Mouse (Mus musculus): ENCODE measurements around the gene Keap1. TPM values are rescaled to one million over a fixed set of nuclear protein-coding genes. Genes with fewer than 3 reads are reported as not detected.

Gene Keap1
- polyA plus RNA-seq, 1 experiment from 2014 or later, result 40.8 TPM

DNA sequence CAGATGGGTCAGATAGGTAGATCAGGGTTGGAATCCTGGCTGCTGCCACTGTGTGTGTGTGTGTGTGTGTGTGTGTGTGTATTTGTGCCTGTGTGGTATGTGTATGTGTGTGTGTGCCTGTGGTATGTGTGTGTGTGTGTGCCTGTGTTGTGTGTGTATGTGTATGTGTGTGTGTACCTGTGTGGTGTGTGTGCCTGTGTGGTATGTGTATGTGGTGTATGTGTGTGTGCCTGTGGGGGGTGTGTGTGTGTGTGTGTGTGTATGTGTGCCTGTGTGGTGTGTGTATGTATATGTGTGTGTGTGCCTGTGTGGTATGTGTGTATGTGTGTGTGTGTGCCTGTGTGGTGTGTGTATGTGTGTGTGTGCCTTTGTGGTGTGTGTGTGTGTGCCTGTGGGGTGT is 15.5 kb upstream of the Keap1 start:
- DNase-seq (ENCODE audit: low spot score) (no peak), ATAC-seq (ENCODE audit: low FRiP score, low TSS enrichment) (no peak)
- Histone ChIP-seq H3K9ac (ENCODE audit: low read length) (no peak overlapping the region), H3K4me3 (ENCODE audit: low read depth, low read length) (no peak overlapping the region), H3K27ac (replicated peaks) (no peak overlapping the region), H3K36me3 (ENCODE audit: control insufficient read depth, insufficient read depth, low read length) (no peaks in the 10 kb centered on the region), H3K4me1 (replicated peaks; ENCODE audit: control insufficient read depth, insufficient read depth) (no peaks in the 10 kb centered on the region), H3K27me3 (ENCODE audit: control insufficient read depth, insufficient read depth, low read length) (no peaks in the 10 kb centered on the region), H3K4me2 (replicated peaks; ENCODE audit: low read depth) (no peak overlapping the region), H3K9me3 (ENCODE audit: control insufficient read depth, low read length) (no peaks in the 10 kb centered on the region)
- TF ChIP-seq EP300 (optimal IDR thresholded peaks at IDR 0.05), result no peak
- no peak for TF ChIP-seq CTCF (IDR thresholded peaks at IDR 0.05; ENCODE audit: low read depth)

DNA sequence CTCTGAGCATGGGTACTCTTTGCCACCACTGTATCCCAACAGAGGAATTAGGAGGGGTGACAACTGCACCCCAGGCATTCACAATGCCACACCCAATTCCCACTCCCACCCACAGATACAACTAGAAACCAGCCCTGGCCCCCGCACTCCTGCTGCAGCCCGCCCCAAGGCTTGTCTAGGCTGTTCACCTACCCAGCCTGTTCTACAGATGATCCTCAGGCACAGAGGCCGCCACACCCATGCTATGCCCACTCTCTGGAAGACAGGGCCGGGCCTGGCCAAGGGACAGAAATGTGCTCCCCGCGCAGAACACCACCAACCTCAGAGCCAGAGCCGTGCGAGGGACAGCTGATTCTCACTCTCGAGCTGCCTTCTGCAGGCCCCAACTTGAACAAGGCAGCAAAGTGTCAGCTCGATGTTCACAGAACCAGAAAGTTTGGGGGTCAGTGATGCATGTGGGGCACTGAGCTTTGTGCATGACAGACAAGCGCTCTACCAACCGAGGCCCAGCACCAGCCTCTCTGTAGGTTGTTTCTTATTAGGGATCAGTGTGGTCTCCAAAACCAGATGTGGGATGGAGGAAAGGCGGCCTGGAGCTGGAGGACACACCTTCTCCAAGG is 12.1 kb upstream of the Keap1 start:
- Histone ChIP-seq H3K4me3 (ENCODE audit: low read depth, low read length) (no peak overlapping the region), H3K9me3 (ENCODE audit: control insufficient read depth, low read length) (no peaks in the 10 kb centered on the region), H3K4me1 (replicated peaks; ENCODE audit: control insufficient read depth, insufficient read depth) (no peaks in the 10 kb centered on the region), H3K27me3 (ENCODE audit: control insufficient read depth, insufficient read depth, low read length) (peaks cover 3% of the 10 kb centered on the region; the same call in 1 of the 2 replicates), H3K27ac (replicated peaks) (peak overlapping the region; percentile 74), H3K9ac (ENCODE audit: low read length) (no peak overlapping the region), H3K36me3 (ENCODE audit: control insufficient read depth, insufficient read depth, low read length) (no peaks in the 10 kb centered on the region), H3K4me2 (replicated peaks; ENCODE audit: low read depth) (no peak overlapping the region)
- ATAC-seq (ENCODE audit: low FRiP score, low TSS enrichment), result peak; percentile 40; the same call in 1 of the 2 replicates
- TF ChIP-seq CTCF (IDR thresholded peaks at IDR 0.05; ENCODE audit: low read depth) (no peak), EP300 (optimal IDR thresholded peaks at IDR 0.05) (no peak)
- no peak for DNase-seq (ENCODE audit: low spot score)
- WGBS, result 37% methylated on average over 13 of the region's 13 CpGs

DNA sequence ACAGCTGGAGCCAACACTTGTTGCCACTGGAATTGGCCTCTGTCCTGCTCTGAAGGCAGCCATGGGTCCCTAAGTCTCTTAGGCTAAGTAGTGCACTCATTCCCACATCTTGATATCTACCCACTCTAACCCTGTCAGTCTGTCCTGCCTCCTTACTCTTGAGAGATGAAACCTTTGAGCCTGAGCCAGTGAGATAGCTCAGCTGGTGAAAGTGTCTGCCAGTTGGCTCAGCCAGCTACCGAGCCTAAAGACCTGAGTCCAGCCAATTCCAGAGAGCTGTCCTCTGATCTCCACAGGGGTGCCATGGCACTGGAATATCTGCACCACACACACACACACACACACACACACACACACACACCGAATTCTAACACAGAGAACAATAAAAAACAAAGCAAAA is 11.3 kb upstream of the Keap1 start:
- H3K27me3 ChIP-seq (ENCODE audit: control insufficient read depth, insufficient read depth, low read length), result peaks cover 3% of the 10 kb centered on the region; the same call in 1 of the 2 replicates
- ATAC-seq (ENCODE audit: low FRiP score, low TSS enrichment), result no peak
- WGBS, result 32% methylated on average over 2 of the region's 2 CpGs

DNA sequence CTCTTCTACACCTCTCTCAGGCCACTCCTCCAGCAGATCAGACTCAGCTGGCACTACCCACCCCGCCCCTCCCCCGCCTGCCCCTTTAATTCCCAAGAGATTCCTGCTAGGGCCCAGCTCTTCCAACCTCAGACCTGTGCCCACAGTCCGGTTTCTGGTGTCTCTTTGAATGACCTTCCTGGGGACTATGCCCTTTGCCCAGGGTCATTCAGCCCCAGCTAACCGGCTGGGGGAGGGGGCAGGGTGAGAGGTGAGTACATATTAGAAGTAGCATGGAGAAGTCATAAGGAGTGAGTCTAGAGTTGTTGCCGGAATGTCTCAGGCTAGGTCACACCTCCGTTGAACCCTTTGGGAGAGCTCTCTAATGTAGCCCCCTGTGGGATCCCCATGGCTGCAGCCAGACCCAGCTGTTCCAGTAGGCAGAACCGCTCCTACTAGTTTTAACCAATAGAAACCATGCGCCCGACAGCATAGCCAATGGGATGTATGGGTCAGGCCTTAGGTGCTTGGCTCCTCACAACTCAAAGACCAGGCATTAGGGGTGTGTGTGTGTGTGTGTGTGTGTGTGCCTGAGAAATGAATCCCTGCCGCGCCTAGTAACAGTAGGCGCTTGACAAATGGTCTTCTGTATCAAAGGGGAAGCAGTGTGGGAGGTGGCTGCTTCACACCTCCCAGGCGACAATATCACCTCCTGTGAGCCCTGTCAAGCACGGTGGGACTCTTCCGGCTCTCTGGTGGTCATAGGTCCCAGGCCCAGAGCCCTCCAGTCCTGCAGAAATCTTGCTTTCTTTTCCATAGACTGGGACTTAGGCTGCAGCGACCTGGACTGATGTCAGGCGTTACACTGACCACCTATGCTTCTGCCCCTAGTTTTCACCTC is 10.7 kb upstream of the Keap1 start:
- no peaks in the 10 kb centered on the region for H3K36me3 ChIP-seq (ENCODE audit: control insufficient read depth, insufficient read depth, low read length)
- 24% methylated on average over 17 of the region's 17 CpGs for WGBS

More for the DNA sequence above, 11.3 kb upstream of the Keap1 start:
- Histone ChIP-seq H3K4me1 (replicated peaks; ENCODE audit: control insufficient read depth, insufficient read depth) (no peaks in the 10 kb centered on the region), H3K9me3 (ENCODE audit: control insufficient read depth, low read length) (no peaks in the 10 kb centered on the region), H3K4me2 (replicated peaks; ENCODE audit: low read depth) (no peak overlapping the region), H3K27ac (replicated peaks) (peak overlapping the region; percentile 74), H3K4me3 (ENCODE audit: low read depth, low read length) (no peak overlapping the region), H3K9ac (ENCODE audit: low read length) (no peak overlapping the region), H3K36me3 (ENCODE audit: control insufficient read depth, insufficient read depth, low read length) (no peaks in the 10 kb centered on the region)
- DNase-seq (ENCODE audit: low spot score), result no peak
- TF ChIP-seq EP300 (optimal IDR thresholded peaks at IDR 0.05), result no peak
- no peak for TF ChIP-seq CTCF (IDR thresholded peaks at IDR 0.05; ENCODE audit: low read depth)

DNA sequence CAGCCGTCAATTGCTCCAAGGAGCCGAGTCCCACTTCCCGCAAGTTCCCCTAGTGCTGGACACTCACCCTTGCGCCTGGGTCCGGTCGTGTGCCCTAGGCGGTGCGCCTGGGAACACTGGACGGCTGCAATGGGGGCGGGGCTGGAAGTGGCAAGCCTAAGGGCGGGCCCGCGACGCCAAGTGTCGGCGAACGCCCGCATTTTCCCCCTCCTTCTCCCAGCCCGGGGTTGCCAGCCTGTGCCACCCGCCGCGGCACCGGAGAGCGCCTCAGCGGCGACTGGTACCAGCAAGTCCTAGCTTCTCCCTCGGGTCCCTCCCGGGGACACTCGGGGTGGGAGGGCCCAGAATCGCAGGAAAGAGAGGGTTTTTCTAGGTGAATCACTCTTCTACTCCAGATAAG is 9.2 kb upstream of the Keap1 start, which contains the start of gene S1pr5:
TSS of gene S1pr5 (minus strand) at position 118 of the 400 bp plus-strand sequence.
- Histone ChIP-seq H3K4me3 (ENCODE audit: low read depth, low read length) (peak within 1 kb of the TSS; percentile 29), H3K4me2 (replicated peaks; ENCODE audit: low read depth) (peak within 1 kb of the TSS; percentile 56), H3K4me1 (replicated peaks; ENCODE audit: control insufficient read depth, insufficient read depth) (no peaks in the 10 kb centered on the region; the same call in 1 of the 2 replicates), H3K9me3 (ENCODE audit: control insufficient read depth, low read length) (no peaks in the 10 kb centered on the region), H3K27me3 (ENCODE audit: control insufficient read depth, insufficient read depth, low read length) (peaks cover 5% of the 10 kb centered on the region), H3K36me3 (ENCODE audit: control insufficient read depth, insufficient read depth, low read length) (no peaks in the 10 kb centered on the region), H3K9ac (ENCODE audit: low read length) (peak within 1 kb of the TSS; percentile 51), H3K27ac (replicated peaks) (peak within 1 kb of the TSS; percentile 76)
- DNase-seq (ENCODE audit: low spot score) (peak; percentile 77), ATAC-seq (ENCODE audit: low FRiP score, low TSS enrichment) (peak; percentile 43; the same call in 1 of the 2 replicates)
- TF ChIP-seq CTCF (IDR thresholded peaks at IDR 0.05; ENCODE audit: low read depth) (no peak), EP300 (optimal IDR thresholded peaks at IDR 0.05) (no peak)
- WGBS, result 2% methylated on average over 30 of the region's 30 CpGs

More for the DNA sequence above, 10.7 kb upstream of the Keap1 start:
- no peak for TF ChIP-seq CTCF (IDR thresholded peaks at IDR 0.05; ENCODE audit: low read depth)
- TF ChIP-seq EP300 (optimal IDR thresholded peaks at IDR 0.05), result no peak
- ATAC-seq (ENCODE audit: low FRiP score, low TSS enrichment), result 0 out of 2 replicates have a peak, but pooled peaks have one; percentile 30
- Histone ChIP-seq H3K9ac (ENCODE audit: low read length) (no peak overlapping the region), H3K27me3 (ENCODE audit: control insufficient read depth, insufficient read depth, low read length) (peaks cover 3% of the 10 kb centered on the region; the same call in 1 of the 2 replicates), H3K4me3 (ENCODE audit: low read depth, low read length) (no peak overlapping the region), H3K9me3 (ENCODE audit: control insufficient read depth, low read length) (no peaks in the 10 kb centered on the region), H3K4me1 (replicated peaks; ENCODE audit: control insufficient read depth, insufficient read depth) (no peaks in the 10 kb centered on the region), H3K4me2 (replicated peaks; ENCODE audit: low read depth) (no peak overlapping the region), H3K27ac (replicated peaks) (peak overlapping the region; percentile 74)
- no peak for DNase-seq (ENCODE audit: low spot score)

All from stomach, postnatal 0 days (tissue).